Mouse (Mus musculus): ENCODE measurements around the gene Vsig10l.

DNA sequence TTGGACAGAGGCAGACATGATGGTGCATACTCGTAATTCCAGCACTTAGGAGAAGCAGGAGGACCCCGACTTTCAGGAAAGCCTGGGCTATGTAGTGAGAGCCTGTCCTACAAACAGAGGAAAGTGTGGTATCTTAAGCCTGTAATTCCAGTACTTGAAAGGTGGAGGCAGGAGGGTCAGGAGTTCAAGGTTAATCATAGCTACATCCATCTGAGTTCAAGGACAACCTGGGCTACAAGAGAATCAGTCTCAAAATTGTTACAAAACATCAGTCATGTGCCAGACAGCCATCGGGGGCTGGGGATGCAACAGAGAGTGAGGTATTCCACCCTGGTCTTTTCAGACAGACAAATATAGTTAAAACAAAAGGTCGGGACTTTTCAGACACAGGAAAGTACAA, 30.1 kb upstream of the Vsig10l start:
- TF ChIP-seq CTCF (IDR thresholded peaks at IDR 0.05; ENCODE audit: low read depth, low read length) (no peak), POLR2A (IDR thresholded peaks at IDR 0.05; ENCODE audit: insufficient read depth, low read length) (no peak), EP300 (IDR thresholded peaks at IDR 0.05; ENCODE audit: insufficient read depth, low read depth, low read length) (no peak)
